Mouse (Mus musculus) hindbrain, embryonic 14.5 days (tissue): Measurements from ENCODE around the gene Aspa. TPM values are rescaled to one million over a fixed set of nuclear protein-coding genes. Genes with fewer than 3 reads are reported as not detected.
"Not testable (repeated sequence)": the region's sequence is repeated elsewhere in the genome, so short reads cannot be mapped to it uniquely, and the experiment has no call there.

ENCODE experiments used
- ATAC-seq: fragments of 200-750 bp; cut with Nextera tagmentation; 2 replicates; pipeline ENCODE4 v1.8.0; 2017; ENCODE audit warnings: moderate number of reproducible peaks, mild to moderate bottlenecking, moderate TSS enrichment, moderate library complexity; ENCODE audit not compliant: low FRiP score
- DNase-seq: peaks from one replicate; pipeline ENCODE4 v3.0.0-alpha.2; 2015; ENCODE audit warnings: low spot score
- H3K27ac ChIP-seq: fragments of 300-500 bp; sonication (generic); 2 replicates; pipeline ENCODE4 v1.5.1; 2014; ENCODE audit warnings: mild to moderate bottlenecking, moderate library complexity
- H3K27me3 ChIP-seq: fragments of 300-500 bp; sonication (generic); 2 replicates; pipeline ENCODE4 v1.6.1; 2014; ENCODE audit warnings: mild to moderate bottlenecking, low read length, mixed read lengths; ENCODE audit not compliant: control insufficient read depth, insufficient read depth
- H3K36me3 ChIP-seq: fragments of 300-500 bp; sonication (generic); replicated peaks from 2 replicates; pipeline ENCODE4 v1.6.1; 2014; ENCODE audit not compliant: control insufficient read depth, insufficient read depth
- H3K4me1 ChIP-seq: fragments of 300-500 bp; sonication (generic); replicated peaks from 2 replicates; pipeline ENCODE4 v1.6.1; 2014; ENCODE audit warnings: antibody characterized with exemption, low read length, mixed read lengths; ENCODE audit not compliant: control insufficient read depth, insufficient read depth
- H3K4me2 ChIP-seq: fragments of 300-500 bp; sonication (generic); replicated peaks from 2 replicates; pipeline ENCODE4 v1.6.1; 2014; ENCODE audit warnings: mild to moderate bottlenecking, moderate library complexity
- H3K4me3 ChIP-seq: fragments of 300-500 bp; sonication (generic); replicated peaks from 2 replicates; pipeline ENCODE4 v1.5.1; 2014; ENCODE audit warnings: mild to moderate bottlenecking, low read length
- H3K9ac ChIP-seq: fragments of 300-500 bp; sonication (generic); 2 replicates; pipeline ENCODE4 v1.6.1; 2014
- H3K9me3 ChIP-seq: fragments of 300-500 bp; sonication (generic); 2 replicates; pipeline ENCODE4 v1.6.1; 2016; ENCODE audit warnings: low read length; ENCODE audit not compliant: control insufficient read depth
- WGBS: fragments of 180-500 bp; shearing (Covaris S2); extraction: QIAGEN DNeasy Blood & Tissue Kit; methylation state at CpG from one replicate; pipeline ENCODE4 v1.1.7; 2014; 5-methylcytosine and 5-hydroxymethylcytosine counted together
- polyA plus RNA-seq: library from polyadenylated mRNA; unstranded; fragments of >200 nt; fragmentation: Nextera tagmentation; extraction: Ambion mirVana; gene quantifications from 2 replicates; pipeline ENCODE4 v1.2.1, GENCODE M21; 2014

The Aspa gene
- 2.5 and 2.8 TPM in 2 replicates for polyA plus RNA-seq

DNA sequence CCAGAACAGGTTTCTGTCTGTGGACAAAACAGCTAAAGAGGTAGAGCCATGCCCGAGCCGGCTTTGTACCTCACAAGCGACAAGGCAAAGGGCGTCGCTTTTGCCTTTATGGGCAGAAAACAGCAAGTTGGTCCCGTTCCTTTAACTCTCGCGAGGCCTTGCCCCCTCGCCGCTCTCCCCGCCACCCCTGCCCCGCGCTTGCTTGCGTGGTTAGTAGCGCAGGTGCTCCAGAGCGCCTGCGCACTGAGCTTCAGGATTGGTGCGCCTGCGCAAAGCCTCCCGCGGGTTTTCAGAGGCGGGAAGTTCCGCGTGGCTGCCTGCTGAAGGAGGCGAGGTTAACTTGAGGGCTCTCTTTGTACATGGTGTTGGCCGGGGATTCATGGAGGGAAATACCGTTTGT lies at the start of gene Aspa, which contains the start of the genes Gm49340 and Spata22:
Gene Aspa, minus strand, starts transcription at position 155 of the 400 bp plus-strand sequence.
Gene Gm49340, plus strand, starts transcription at position 300 of the 400 bp plus-strand sequence.
Gene Spata22, plus strand, starts transcription at position 300 of the 400 bp plus-strand sequence.
- 81% methylated on average over 27 of the region's 27 CpGs for WGBS
- Histone ChIP-seq H3K36me3 (no peaks in the 10 kb centered on the region), H3K4me1 (no peaks in the 10 kb centered on the region), H3K9me3 (0 out of 2 replicates have a peak, but pooled peaks cover 3% of the 10 kb centered on the region), H3K27ac (no peak within 1 kb of the TSS), H3K4me3 (no peak within 1 kb of the TSS), H3K4me2 (no peak within 1 kb of the TSS), H3K27me3 (no peaks in the 10 kb centered on the region), H3K9ac (no peak within 1 kb of the TSS)
- no peak for DNase-seq
- no peak for ATAC-seq

DNA sequence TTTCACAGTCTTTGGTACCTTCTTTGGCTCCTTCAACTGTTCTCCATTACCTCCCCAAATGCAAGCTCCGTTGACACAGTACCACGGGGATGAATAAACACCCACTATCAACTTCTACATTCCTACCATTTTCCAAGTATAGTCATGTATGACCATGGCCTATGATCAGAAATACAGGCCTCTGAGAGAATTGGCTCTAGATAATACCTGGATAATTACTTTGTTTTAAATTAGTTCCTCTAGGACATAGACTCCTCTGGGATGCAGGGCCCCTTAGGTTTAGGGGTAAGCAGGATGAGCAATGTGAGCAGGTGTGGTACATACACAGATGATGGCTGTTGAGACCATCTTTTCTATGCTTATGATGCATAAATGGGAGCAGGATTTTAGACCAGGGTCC lies 41.5 kb upstream of the Aspa start, which contains the start of gene Olfr376:
Gene Olfr376, plus strand, starts transcription at position 301 of the 400 bp plus-strand sequence.
- H3K9me3 ChIP-seq: 0 out of 2 replicates have a peak, but pooled peaks cover 3% of the 10 kb centered on the region
- H3K4me1 ChIP-seq: no peaks in the 10 kb centered on the region
- WGBS: 94% methylated on average over 2 of the region's 2 CpGs
- ATAC-seq (no peak), DNase-seq (no peak)
- no peak within 1 kb of the TSS for H3K4me2 ChIP-seq
- no peaks in the 10 kb centered on the region for H3K36me3 ChIP-seq
- no peak within 1 kb of the TSS for H3K9ac ChIP-seq
- H3K27ac ChIP-seq: no peak within 1 kb of the TSS
- no peaks in the 10 kb centered on the region for H3K27me3 ChIP-seq
- no peak within 1 kb of the TSS for H3K4me3 ChIP-seq

DNA sequence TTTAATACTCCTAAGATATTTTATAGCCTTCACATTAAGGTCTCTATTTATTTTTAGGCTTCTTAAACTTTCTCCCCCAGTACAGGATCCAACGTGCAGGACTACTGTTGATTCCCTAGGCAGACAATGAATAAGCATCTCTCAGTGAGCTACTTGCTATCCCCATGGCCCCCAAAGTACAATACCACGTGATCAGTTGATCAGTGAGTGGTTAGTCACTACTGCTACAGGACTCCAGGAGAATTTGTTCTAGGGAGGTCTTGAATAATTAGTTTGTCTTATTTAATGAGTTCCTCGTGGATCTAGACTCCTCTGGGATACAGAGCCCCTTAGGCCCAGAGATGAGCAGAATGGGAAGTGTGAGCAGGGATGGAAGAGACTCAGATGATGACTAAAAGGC lies 21.1 kb upstream of the Aspa start, which contains the start of gene Olfr20:
Gene Olfr20, plus strand, starts transcription at position 301 of the 400 bp plus-strand sequence.
- Histone ChIP-seq H3K9me3 (no peaks in the 10 kb centered on the region), H3K9ac (no peak within 1 kb of the TSS), H3K27ac (no peak within 1 kb of the TSS), H3K36me3 (no peaks in the 10 kb centered on the region), H3K4me3 (no peak within 1 kb of the TSS), H3K27me3 (no peaks in the 10 kb centered on the region), H3K4me1 (no peaks in the 10 kb centered on the region), H3K4me2 (no peak within 1 kb of the TSS)
- 56% methylated on average over 3 of the region's 3 CpGs for WGBS
- ATAC-seq (no peak), DNase-seq (no peak)

DNA sequence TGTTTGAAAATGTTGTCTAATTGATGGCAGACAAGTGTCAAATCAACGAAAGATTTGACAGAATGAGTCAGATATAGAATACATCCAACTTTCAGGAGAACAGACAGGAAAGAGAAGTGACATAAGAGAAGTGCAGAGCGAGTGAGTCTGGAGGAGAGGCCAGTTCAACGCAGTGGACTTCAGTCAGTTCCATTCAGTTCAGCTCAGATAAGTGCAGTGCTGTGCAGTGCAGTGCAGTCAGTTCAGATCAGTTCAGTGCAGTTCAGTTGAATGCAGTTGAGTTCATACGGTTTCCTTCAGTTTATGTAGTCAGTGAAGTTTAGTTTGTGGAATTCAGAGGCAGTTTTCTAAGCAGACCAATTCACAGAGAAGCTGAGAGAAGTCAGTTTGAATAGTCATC lies 7.5 kb upstream of the Aspa start:
- Histone ChIP-seq H3K4me2 (no peak overlapping the region), H3K4me3 (no peak overlapping the region), H3K9ac (no peak overlapping the region), H3K9me3 (no peaks in the 10 kb centered on the region), H3K27ac (no peak overlapping the region), H3K4me1 (no peaks in the 10 kb centered on the region), H3K27me3 (no peaks in the 10 kb centered on the region), H3K36me3 (no peaks in the 10 kb centered on the region)
- WGBS: 85% methylated on average over 4 of the region's 4 CpGs
- ATAC-seq (no peak), DNase-seq (no peak)

DNA sequence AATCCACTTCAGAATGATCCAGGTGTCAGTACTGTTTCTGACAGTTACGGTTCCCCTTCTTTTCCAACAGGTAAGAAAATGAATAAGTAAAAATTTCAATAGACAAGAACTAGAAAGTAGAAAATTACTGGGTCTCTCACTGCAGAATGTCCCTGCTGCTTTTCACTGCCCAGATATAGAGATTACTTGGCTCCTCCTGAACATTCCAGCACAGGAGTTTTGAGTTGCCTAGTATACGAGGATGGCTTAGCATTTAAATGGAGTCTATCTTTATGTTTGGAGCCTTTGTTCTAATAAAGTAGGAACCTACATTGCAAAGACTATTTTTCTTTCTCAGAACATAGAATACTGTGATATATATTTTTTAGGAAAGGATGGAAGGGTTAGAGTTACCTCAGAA lies 4.0 kb upstream of the Aspa start:
- ATAC-seq (no peak), DNase-seq (no peak)

DNA sequence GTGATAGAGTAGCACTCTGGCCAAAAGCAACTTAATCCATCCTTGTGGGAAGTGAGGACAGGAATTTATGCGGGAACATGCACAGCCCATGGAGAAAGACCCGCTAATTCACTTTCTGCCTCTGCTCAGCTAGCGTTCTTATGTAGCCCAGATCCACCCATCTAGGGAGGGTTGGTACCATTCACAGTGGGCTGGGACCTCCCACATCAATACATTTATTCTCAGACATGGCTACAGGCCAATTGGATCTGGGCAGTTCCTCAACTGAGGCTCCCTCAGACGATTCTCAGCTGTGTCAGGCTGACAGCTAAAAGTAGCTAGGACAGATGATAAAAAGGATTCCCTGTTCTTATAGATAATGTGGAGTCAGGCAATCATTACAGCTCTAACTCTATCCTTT lies 2.0 kb downstream of the Aspa start:
- WGBS: 75% methylated on average over 4 of the region's 4 CpGs
- H3K27me3 ChIP-seq: no peaks in the 10 kb centered on the region
- no peaks in the 10 kb centered on the region for H3K36me3 ChIP-seq
- no peak overlapping the region for H3K9ac ChIP-seq
- H3K27ac ChIP-seq: no peak overlapping the region
- no peak overlapping the region for H3K4me2 ChIP-seq
- H3K4me3 ChIP-seq: no peak overlapping the region
- no peak for DNase-seq
- no peaks in the 10 kb centered on the region for H3K4me1 ChIP-seq
- ATAC-seq: no peak
- H3K9me3 ChIP-seq: 0 out of 2 replicates have a peak, but pooled peaks cover 3% of the 10 kb centered on the region

More for the DNA sequence above, 4.0 kb upstream of the Aspa start:
- H3K9ac ChIP-seq: no peak overlapping the region
- no peak overlapping the region for H3K4me2 ChIP-seq
- H3K4me1 ChIP-seq: no peaks in the 10 kb centered on the region
- H3K27ac ChIP-seq: no peak overlapping the region
- WGBS: 62% methylated on average over 2 of the region's 2 CpGs
- H3K9me3 ChIP-seq: 0 out of 2 replicates have a peak, but pooled peaks cover 3% of the 10 kb centered on the region
- no peak overlapping the region for H3K4me3 ChIP-seq
- no peaks in the 10 kb centered on the region for H3K36me3 ChIP-seq
- H3K27me3 ChIP-seq: no peaks in the 10 kb centered on the region

DNA sequence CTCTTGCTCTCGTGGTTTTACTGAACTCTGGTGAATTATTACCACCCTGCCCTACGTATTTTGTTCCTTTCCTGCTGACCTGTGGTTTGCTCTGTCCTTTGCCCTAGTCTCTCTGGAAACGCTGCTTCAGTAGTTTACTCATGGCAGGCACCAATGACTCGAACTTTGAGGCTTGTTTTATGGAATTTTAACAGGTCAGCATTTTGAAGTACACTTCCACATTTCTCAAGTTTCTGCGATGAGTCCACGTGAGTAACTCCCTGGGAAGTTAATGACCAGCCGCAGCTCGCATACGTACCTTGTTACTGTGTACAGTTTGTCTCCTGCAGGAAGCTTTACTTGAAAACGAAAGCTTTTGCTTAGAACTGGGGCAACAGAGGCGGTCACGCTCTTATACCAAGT lies 2.9 kb downstream of the Aspa start:
- 58% methylated on average over 12 of the region's 12 CpGs for WGBS

DNA sequence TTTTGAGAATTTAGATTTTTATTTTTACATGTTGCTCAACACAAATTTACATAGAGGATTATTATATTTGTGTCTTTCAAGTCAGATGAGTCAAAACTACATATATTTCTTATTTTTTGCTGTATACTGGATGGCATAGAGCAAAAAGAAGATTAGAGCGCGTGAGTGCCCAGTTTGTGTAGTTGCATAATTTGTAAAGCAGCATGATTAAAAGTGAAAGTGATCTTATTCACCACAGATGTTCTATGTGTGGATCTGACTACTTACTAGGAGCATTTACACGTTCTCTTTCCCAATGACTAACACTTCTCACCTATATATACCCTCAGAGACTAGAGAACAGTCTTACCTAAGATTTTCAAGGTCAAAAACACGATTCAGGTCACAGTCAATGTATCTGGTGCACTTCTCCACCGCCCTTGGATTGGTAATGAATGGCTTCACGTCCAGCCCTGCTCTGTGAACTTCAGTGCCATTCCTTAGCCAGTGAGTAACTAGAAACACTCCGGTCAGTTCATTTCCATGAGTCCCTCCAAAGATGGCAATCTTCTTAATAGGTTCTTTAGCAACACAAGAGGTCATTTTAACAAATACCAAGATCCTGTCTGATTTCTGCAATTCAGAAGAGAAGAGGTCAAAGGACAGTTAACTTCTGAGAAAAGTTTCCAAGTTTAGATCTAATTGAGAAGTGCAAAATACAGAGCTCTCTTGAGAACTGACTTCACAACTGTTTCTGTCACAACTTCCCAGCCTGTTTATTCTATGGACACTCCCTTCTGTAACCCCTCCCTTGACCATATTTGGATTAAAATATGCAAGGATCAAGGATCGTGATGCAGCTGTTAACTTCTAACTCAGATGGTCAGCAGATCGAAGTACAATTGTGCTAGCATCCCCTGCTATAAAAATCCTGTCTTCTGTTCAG lies 5.2 kb downstream of the Aspa start:
- Histone ChIP-seq H3K27me3 (no peaks in the 10 kb centered on the region), H3K27ac (no peak overlapping the region), H3K4me3 (no peak overlapping the region), H3K4me2 (no peak overlapping the region), H3K4me1 (no peaks in the 10 kb centered on the region), H3K9ac (no peak overlapping the region), H3K36me3 (no peaks in the 10 kb centered on the region), H3K9me3 (no peaks in the 10 kb centered on the region)
- no peak for DNase-seq
- WGBS: 76% methylated on average over 9 of the region's 9 CpGs
- no peak for ATAC-seq

More for the DNA sequence above, 2.9 kb downstream of the Aspa start:
- Histone ChIP-seq H3K9me3 (0 out of 2 replicates have a peak, but pooled peaks cover 3% of the 10 kb centered on the region), H3K27me3 (no peaks in the 10 kb centered on the region), H3K4me1 (no peaks in the 10 kb centered on the region), H3K27ac (no peak overlapping the region; the same call in 1 of the 2 replicates), H3K9ac (no peak overlapping the region), H3K4me3 (no peak overlapping the region), H3K36me3 (no peaks in the 10 kb centered on the region), H3K4me2 (no peak overlapping the region)
- DNase-seq: no peak
- ATAC-seq: no peak

DNA sequence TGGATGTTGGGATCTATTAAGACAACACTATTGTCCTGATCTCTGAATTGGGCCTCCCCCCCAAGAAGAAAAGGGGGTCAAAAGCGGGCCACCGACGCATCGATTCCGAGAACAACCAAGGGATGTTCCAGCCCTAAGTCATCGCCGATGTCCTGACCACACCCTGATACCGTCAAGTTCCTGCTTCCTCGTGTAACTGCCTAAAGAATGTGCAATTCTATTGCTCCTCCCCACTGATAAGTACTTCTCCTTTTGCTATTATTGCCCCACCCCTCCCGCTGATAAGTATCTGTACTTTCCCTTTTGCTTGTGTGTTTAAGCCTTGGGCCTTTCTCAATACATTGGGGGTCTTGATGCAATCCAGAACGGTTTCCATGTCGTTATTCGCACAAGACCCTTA lies 8.3 kb downstream of the Aspa start:
- not testable (repeated sequence) for DNase-seq, H3K27me3 ChIP-seq, H3K27ac ChIP-seq, H3K36me3 ChIP-seq, ATAC-seq, H3K4me3 ChIP-seq, H3K4me1 ChIP-seq, H3K9ac ChIP-seq, H3K9me3 ChIP-seq, H3K4me2 ChIP-seq
- WGBS: 95% methylated on average over 13 of the region's 13 CpGs
